Mouse (Mus musculus): Measurements from ENCODE around the gene Atraid. TPM values are rescaled to one million over a fixed set of nuclear protein-coding genes. Genes with fewer than 3 reads are reported as not detected.
A peak's percentile ranks its signal among the peaks of the same experiment; 100 is the strongest.
"Not testable (repeated sequence)": the region's sequence is repeated elsewhere in the genome, so short reads cannot be mapped to it uniquely, and the experiment has no call there.

Atraid gene
- polyA plus RNA-seq, 1 experiment from 2014 or later, result 107 TPM

- Histone ChIP-seq H3K4me1 (replicated peaks) (0 out of 2 replicates have a peak, but pooled peaks cover 3% of the 10 kb centered on the region), H3K9me3 (replicated peaks) (no peaks in the 10 kb centered on the region), H3K4me3 (no peak overlapping the region), H3K4me2 (no peak overlapping the region), H3K9ac (no peak overlapping the region), H3K36me3 (no peaks in the 10 kb centered on the region), H3K27me3 (replicated peaks) (no peaks in the 10 kb centered on the region), H3K27ac (ENCODE audit: poor library complexity, severe bottlenecking) (no peak overlapping the region)
- no peak for ATAC-seq (ENCODE audit: insufficient number of reproducible peaks, low FRiP score)
These were observed 23.5 kb upstream of the Atraid start for GRCm38 (mm10) chr5:31024641-31025040.

- Histone ChIP-seq H3K4me3 (no peak overlapping the region), H3K9ac (no peak overlapping the region), H3K27me3 (replicated peaks) (no peaks in the 10 kb centered on the region), H3K4me1 (replicated peaks) (peaks cover 9% of the 10 kb centered on the region), H3K27ac (ENCODE audit: poor library complexity, severe bottlenecking) (no peak overlapping the region), H3K36me3 (0 out of 2 replicates have a peak, but pooled peaks cover under 1% of the 10 kb centered on the region), H3K4me2 (no peak overlapping the region), H3K9me3 (replicated peaks) (no peaks in the 10 kb centered on the region)
- WGBS, result 87% methylated on average over 4 of the region's 4 CpGs
- ATAC-seq (ENCODE audit: insufficient number of reproducible peaks, low FRiP score), result no peak
These were observed 17.2 kb upstream of the Atraid start for GRCm38 (mm10) chr5:31030926-31031325.

GRCm38 (mm10) chr5:31031508-31031907, 16.6 kb upstream of the Atraid start:
- Histone ChIP-seq H3K4me2 (no peak overlapping the region), H3K4me3 (no peak overlapping the region), H3K9ac (no peak overlapping the region), H3K27me3 (replicated peaks) (no peaks in the 10 kb centered on the region), H3K9me3 (replicated peaks) (no peaks in the 10 kb centered on the region), H3K27ac (ENCODE audit: poor library complexity, severe bottlenecking) (no peak overlapping the region), H3K36me3 (peaks cover 6% of the 10 kb centered on the region; the same call in 1 of the 2 replicates), H3K4me1 (replicated peaks) (peaks cover 12% of the 10 kb centered on the region)
- no peak for ATAC-seq (ENCODE audit: insufficient number of reproducible peaks, low FRiP score)
- 79% methylated on average over 8 of the region's 8 CpGs for WGBS

GRCm38 (mm10) chr5:31034669-31035068, 13.4 kb upstream of the Atraid start:
- WGBS, result 86% methylated on average over 6 of the region's 6 CpGs

GRCm38 (mm10) chr5:31036556-31036955, 11.6 kb upstream of the Atraid start:
- not testable (repeated sequence) for H3K27ac ChIP-seq (ENCODE audit: poor library complexity, severe bottlenecking); H3K9ac ChIP-seq; H3K9me3 ChIP-seq (replicated peaks); ATAC-seq (ENCODE audit: insufficient number of reproducible peaks, low FRiP score); H3K4me3 ChIP-seq; H3K4me2 ChIP-seq; H3K27me3 ChIP-seq (replicated peaks)
- peaks cover 15% of the 10 kb centered on the region for H3K4me1 ChIP-seq (replicated peaks)
- 75% methylated on average over 11 of the region's 11 CpGs for WGBS
- peaks cover 50% of the 10 kb centered on the region for H3K36me3 ChIP-seq

More at GRCm38 (mm10) chr5:31034669-31035068, 13.4 kb upstream of the Atraid start:
- peaks cover 36% of the 10 kb centered on the region for H3K36me3 ChIP-seq
- no peak overlapping the region for H3K4me3 ChIP-seq
- no peaks in the 10 kb centered on the region for H3K27me3 ChIP-seq (replicated peaks)
- H3K4me2 ChIP-seq, result no peak overlapping the region
- H3K9ac ChIP-seq, result no peak overlapping the region
- H3K4me1 ChIP-seq (replicated peaks), result peaks cover 15% of the 10 kb centered on the region
- H3K9me3 ChIP-seq (replicated peaks), result no peaks in the 10 kb centered on the region
- no peak for ATAC-seq (ENCODE audit: insufficient number of reproducible peaks, low FRiP score)
- no peak overlapping the region for H3K27ac ChIP-seq (ENCODE audit: poor library complexity, severe bottlenecking)

GRCm38 (mm10) chr5:31038171-31038845, 9.8 kb upstream of the Atraid start:
- WGBS, result 82% methylated on average over 7 of the region's 7 CpGs
- no peaks in the 10 kb centered on the region for H3K27me3 ChIP-seq (replicated peaks)
- H3K4me1 ChIP-seq (replicated peaks), result peaks cover 15% of the 10 kb centered on the region
- H3K9ac ChIP-seq, result no peak overlapping the region
- H3K9me3 ChIP-seq (replicated peaks), result no peaks in the 10 kb centered on the region
- H3K36me3 ChIP-seq, result peaks cover 66% of the 10 kb centered on the region
- no peak for ATAC-seq (ENCODE audit: insufficient number of reproducible peaks, low FRiP score)
- no peak overlapping the region for H3K4me3 ChIP-seq
- H3K4me2 ChIP-seq, result no peak overlapping the region
- no peak overlapping the region for H3K27ac ChIP-seq (ENCODE audit: poor library complexity, severe bottlenecking)

GRCm38 (mm10) chr5:31046416-31046815, 1.7 kb upstream of the Atraid start:
- Histone ChIP-seq H3K27me3 (replicated peaks) (no peaks in the 10 kb centered on the region), H3K9ac (no peak overlapping the region), H3K4me3 (no peak overlapping the region), H3K4me2 (no peak overlapping the region), H3K9me3 (replicated peaks) (no peaks in the 10 kb centered on the region), H3K27ac (ENCODE audit: poor library complexity, severe bottlenecking) (no peak overlapping the region), H3K36me3 (peaks cover 30% of the 10 kb centered on the region), H3K4me1 (replicated peaks) (peaks cover 5% of the 10 kb centered on the region)
- ATAC-seq (ENCODE audit: insufficient number of reproducible peaks, low FRiP score), result no peak
- 85% methylated on average over 6 of the region's 6 CpGs for WGBS

- Histone ChIP-seq H3K9ac (0 out of 2 replicates have a peak overlapping the region, but pooled peaks have one; percentile 85), H3K4me2 (peak overlapping the region; percentile 80), H3K4me3 (peak overlapping the region; percentile 62), H3K9me3 (replicated peaks) (no peaks in the 10 kb centered on the region), H3K27me3 (replicated peaks) (no peaks in the 10 kb centered on the region), H3K36me3 (peaks cover 24% of the 10 kb centered on the region), H3K4me1 (replicated peaks) (peaks cover 5% of the 10 kb centered on the region), H3K27ac (ENCODE audit: poor library complexity, severe bottlenecking) (no peak overlapping the region)
- ATAC-seq (ENCODE audit: insufficient number of reproducible peaks, low FRiP score), result no peak
- 74% methylated on average over 5 of the region's 5 CpGs for WGBS
These were observed 1.0 kb upstream of the Atraid start for GRCm38 (mm10) chr5:31047074-31047473.

GRCm38 (mm10) chr5:31048763-31049641, 890 bp downstream of the Atraid start, which contains the start of gene Slc5a6:
Slc5a6 (minus strand) TSS chr5:31048924.
- under 1% methylated on average over 23 of the region's 23 CpGs for WGBS

GRCm38 (mm10) chr5:31050427-31050826, 2.3 kb downstream of the Atraid start:
- H3K27ac ChIP-seq (ENCODE audit: poor library complexity, severe bottlenecking), result no peak overlapping the region
- H3K9ac ChIP-seq, result no peak overlapping the region
- H3K4me1 ChIP-seq (replicated peaks), result peaks cover 11% of the 10 kb centered on the region
- H3K4me2 ChIP-seq, result no peak overlapping the region
- no peaks in the 10 kb centered on the region for H3K27me3 ChIP-seq (replicated peaks)
- no peak for ATAC-seq (ENCODE audit: insufficient number of reproducible peaks, low FRiP score)
- no peaks in the 10 kb centered on the region for H3K9me3 ChIP-seq (replicated peaks)
- peaks cover 13% of the 10 kb centered on the region; the same call in 1 of the 2 replicates for H3K36me3 ChIP-seq
- H3K4me3 ChIP-seq, result no peak overlapping the region

More at GRCm38 (mm10) chr5:31048763-31049641, 890 bp downstream of the Atraid start, which contains the start of gene Slc5a6:
- Histone ChIP-seq H3K27ac (ENCODE audit: poor library complexity, severe bottlenecking) (peak within 1 kb of the TSS; percentile 96), H3K27me3 (replicated peaks) (no peaks in the 10 kb centered on the region), H3K4me3 (peak within 1 kb of the TSS; percentile 62), H3K9me3 (replicated peaks) (no peaks in the 10 kb centered on the region), H3K9ac (peak within 1 kb of the TSS; percentile 85), H3K36me3 (peaks cover 17% of the 10 kb centered on the region; the same call in 1 of the 2 replicates), H3K4me2 (peak within 1 kb of the TSS; percentile 80), H3K4me1 (replicated peaks) (peaks cover 8% of the 10 kb centered on the region)
- peak; percentile 56 for ATAC-seq (ENCODE audit: insufficient number of reproducible peaks, low FRiP score)

- ATAC-seq (ENCODE audit: insufficient number of reproducible peaks, low FRiP score); H3K9me3 ChIP-seq (replicated peaks); H3K27me3 ChIP-seq (replicated peaks); H3K4me1 ChIP-seq (replicated peaks): not testable (repeated sequence)
- Histone ChIP-seq H3K9ac (peak overlapping the region; percentile 88; the same call in 1 of the 2 replicates), H3K4me3 (peak overlapping the region; percentile 72), H3K4me2 (peak overlapping the region; percentile 89), H3K36me3 (peaks cover 27% of the 10 kb centered on the region), H3K27ac (ENCODE audit: poor library complexity, severe bottlenecking) (peak overlapping the region; percentile 58; the same call in 1 of the 2 replicates)
- 66% methylated on average over 4 of the region's 4 CpGs for WGBS
These were observed 5.6 kb downstream of the Atraid start for GRCm38 (mm10) chr5:31053728-31054127.
